Mouse (Mus musculus): ENCODE results near the gene Gm3383. TPM values are rescaled to one million over a fixed set of nuclear protein-coding genes. Genes with fewer than 3 reads are reported as not detected.

Gm3383 gene
- polyA plus RNA-seq (2021; fragmentation: Nextera tagmentation), result 0.41 and 1.2 TPM in 2 replicates
- long read RNA-seq, experiment 1, partial matches to known transcripts, result 0 of 8 reads
- long read RNA-seq, experiment 1, other reads (novel, unspliced or antisense), result 7 of 8 reads
- long read RNA-seq, experiment 2, partial matches to known transcripts, result 0 of 2 reads
- long read RNA-seq, experiment 2, other reads (novel, unspliced or antisense), result 2 of 2 reads

DNA sequence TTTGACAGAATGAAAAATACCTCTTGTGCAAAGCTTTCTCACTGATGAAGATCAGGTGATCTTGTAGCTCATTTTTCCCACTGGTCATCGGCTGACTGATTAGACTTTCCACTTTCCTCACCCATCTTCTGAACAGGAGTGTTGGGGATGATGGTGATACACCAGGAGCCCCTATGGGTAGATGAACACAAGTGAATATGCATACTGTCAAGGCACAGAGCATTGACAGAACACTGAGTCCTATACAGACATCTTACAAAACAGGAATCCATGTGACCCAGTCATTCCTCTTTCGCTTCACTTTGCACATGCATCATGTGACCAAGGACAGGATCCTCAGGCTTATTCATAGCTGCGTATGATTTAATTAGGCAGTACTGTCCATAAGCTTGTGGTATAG, at the start of gene Gm3383:
Gene Gm3383, minus strand, starts transcription at position 101 of the 400 bp plus-strand sequence.

GRCm38 (mm10) chr14:5830229-5830628, 22.4 kb upstream of the Gm3383 start, which contains the start of gene Gm3424:
Gm3424 (minus strand) TSS chr14:5830329.

DNA sequence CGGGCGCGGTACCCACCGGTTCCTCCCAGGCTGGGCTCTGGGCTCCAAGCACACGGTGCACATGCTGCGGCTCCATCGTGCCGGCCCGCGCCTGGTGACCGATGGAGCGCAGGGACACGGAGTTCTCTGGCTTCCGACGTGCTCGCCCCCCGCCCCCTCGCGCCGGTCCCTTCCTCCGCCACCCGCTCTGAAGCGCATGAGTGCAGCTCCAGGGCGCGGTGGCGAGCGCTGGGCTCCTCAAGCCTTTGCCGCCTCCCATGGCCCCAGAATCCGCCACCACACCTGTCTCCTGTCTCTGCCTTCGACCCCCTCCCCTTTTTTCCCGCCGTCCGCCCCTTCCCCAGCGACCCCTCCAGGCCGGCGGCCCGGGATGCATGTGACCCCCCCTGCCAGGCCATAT, 66.3 kb downstream of the Gm3383 start, which contains the start of gene Gm3373:
Gene Gm3373, minus strand, starts transcription at position 101 of the 400 bp plus-strand sequence.

GRCm38 (mm10) chr14:5687357-5687756, 120.4 kb downstream of the Gm3383 start, which contains the start of gene Gm9603:
Gm9603 (minus strand) TSS chr14:5687457.

DNA sequence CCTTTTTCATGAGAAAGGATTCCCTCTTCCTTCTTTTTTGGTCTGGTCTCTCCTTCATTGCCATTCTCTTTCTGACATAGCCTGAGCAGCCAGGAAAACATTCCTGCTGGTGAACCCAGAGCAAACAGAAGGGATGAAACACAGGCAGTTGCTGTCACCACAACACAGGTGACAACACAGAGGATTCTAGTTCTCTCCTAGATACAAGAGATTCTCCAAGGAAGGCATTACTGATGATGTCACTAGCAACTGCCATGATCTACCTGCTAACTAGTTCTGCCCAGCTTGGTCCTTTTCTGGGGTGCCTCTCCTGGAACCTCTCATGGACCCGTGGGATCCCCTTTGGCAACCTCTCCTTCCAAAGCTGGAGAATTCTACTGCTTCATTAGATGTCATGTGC, 174.9 kb downstream of the Gm3383 start, which contains the start of gene Gm8265:
Gene Gm8265, minus strand, starts transcription at position 101 of the 400 bp plus-strand sequence.

Other genes starting within 250 kb of the Gm3383 start
- gene Gm8265, start 175.0 kb downstream of the Gm3383 start, polyA plus RNA-seq (2021; fragmentation: Nextera tagmentation), result not detected in 2 replicates
- not detected in 2 replicates for gene Gm9603, start 120.5 kb downstream of the Gm3383 start, polyA plus RNA-seq (2021; fragmentation: Nextera tagmentation)
- gene Gm3373, start 66.4 kb downstream of the Gm3383 start, polyA plus RNA-seq (2021; fragmentation: Nextera tagmentation), result 0.10 and 0.20 TPM in 2 replicates
- gene Gm3424, start 22.3 kb upstream of the Gm3383 start, polyA plus RNA-seq (2021; fragmentation: Nextera tagmentation), result not detected in 2 replicates
- 0.15 and 0.31 TPM in 2 replicates for gene Gm8237, start 72.4 kb upstream of the Gm3383 start, polyA plus RNA-seq (2021; fragmentation: Nextera tagmentation)
- 0.33 and 0.58 TPM in 2 replicates for gene Gm3248, start 153.8 kb upstream of the Gm3383 start, polyA plus RNA-seq (2021; fragmentation: Nextera tagmentation)
- gene Gm3453, start 171.2 kb upstream of the Gm3383 start, polyA plus RNA-seq (2021; fragmentation: Nextera tagmentation), result not detected in 2 replicates